Mouse (Mus musculus) central nervous system, embryonic 14 days (tissue): ENCODE data around the gene Man2a1. TPM values are rescaled to one million over a fixed set of nuclear protein-coding genes. Genes with fewer than 3 reads are reported as not detected.

Source experiments
- polyA plus RNA-seq: library from polyadenylated mRNA; depleted of rRNA; stranded (reverse); fragments of >200 nt; gene quantifications from 2 replicates; pipeline ENCODE4 v1.2.3, GENCODE M21; 2012; rRNA removed

Gene Man2a1
- polyA plus RNA-seq: 9.2 and 13.3 TPM in 2 replicates

DNA sequence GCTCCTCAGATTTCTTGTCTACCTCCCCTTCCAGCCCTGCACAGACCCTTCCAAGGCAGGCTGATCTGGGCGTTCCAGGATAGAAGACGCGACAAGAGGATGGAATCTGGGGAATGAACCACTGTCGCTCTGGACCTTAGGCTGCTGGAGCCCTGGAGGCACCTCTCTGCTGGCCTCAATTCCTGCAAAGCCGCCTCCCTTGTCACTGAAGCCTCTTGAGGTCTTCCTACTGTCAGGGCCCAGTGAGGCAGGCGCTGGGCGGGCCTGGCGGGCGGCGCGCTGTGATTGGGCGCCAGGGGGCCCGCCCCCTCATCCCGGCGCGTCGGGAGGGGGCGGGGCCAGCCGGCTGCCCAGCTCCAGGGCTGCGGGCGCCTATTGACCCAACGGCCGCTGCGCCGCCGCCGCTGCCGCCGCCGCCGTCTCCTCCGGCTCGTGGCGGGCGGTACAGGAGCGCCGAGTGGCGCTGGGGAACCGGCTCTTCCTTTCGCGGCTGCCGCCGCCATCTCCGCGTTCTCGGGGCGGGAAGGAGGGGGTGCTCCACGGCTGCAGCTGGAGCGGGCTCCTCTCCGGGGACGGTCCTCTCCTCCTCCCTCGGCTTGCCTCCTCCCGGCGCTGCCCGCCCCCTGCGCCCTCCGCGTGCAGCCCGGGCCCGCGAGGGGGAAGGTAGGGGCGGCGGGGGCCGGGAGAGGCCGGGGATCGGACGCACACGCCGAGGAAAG lies at the start of gene Man2a1:
Gene Man2a1 (plus strand): TSS at position 365 of the 719 bp plus-strand sequence.

Other genes starting within 250 kb of the Man2a1 start
- not detected in 2 replicates for gene 4930583I09Rik, start 235.3 kb downstream of the Man2a1 start, polyA plus RNA-seq